Mouse (Mus musculus) CD4-positive, CD25-positive, alpha-beta regulatory T cell, adult 4 months (primary cell): Measurements from ENCODE around the gene Tmem245. TPM values are rescaled to one million over a fixed set of nuclear protein-coding genes. Genes with fewer than 3 reads are reported as not detected.
"Not testable (repeated sequence)": the region's sequence is repeated elsewhere in the genome, so short reads cannot be mapped to it uniquely, and the experiment has no call there.

ENCODE experiments used
- ATAC-seq: one replicate; pipeline ENCODE4 v1.8.0; 2017
- polyA plus RNA-seq, 2 experiments: library from polyadenylated mRNA; unstranded; fragments of 100-300 nt; shearing (Covaris generic); gene quantifications; one replicate each; pipeline ENCODE4 v1.2.1; 2017

Gene Tmem245
- polyA plus RNA-seq, 2 experiments from 2014 or later = 5.7 to 6.7 TPM

DNA sequence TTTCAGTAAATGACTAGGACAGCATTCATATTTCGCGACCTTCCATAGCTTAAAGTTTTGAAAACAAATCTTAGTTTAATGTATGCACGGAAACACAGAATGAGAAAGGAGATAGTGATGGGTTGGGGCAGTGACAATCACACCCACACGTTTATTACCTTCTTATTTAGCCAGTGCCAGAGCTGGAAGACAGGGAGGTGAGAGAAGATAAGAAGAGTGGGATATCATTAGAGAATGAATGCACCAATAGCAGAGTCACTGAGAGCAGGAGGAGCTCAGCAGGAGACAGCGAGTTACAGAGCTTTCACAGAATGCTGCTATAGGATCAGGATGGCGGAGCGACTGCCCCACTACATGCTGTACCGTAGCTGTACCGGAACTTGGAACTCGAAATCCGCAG, 25.0 kb downstream of the Tmem245 start:
- no peak for ATAC-seq

DNA sequence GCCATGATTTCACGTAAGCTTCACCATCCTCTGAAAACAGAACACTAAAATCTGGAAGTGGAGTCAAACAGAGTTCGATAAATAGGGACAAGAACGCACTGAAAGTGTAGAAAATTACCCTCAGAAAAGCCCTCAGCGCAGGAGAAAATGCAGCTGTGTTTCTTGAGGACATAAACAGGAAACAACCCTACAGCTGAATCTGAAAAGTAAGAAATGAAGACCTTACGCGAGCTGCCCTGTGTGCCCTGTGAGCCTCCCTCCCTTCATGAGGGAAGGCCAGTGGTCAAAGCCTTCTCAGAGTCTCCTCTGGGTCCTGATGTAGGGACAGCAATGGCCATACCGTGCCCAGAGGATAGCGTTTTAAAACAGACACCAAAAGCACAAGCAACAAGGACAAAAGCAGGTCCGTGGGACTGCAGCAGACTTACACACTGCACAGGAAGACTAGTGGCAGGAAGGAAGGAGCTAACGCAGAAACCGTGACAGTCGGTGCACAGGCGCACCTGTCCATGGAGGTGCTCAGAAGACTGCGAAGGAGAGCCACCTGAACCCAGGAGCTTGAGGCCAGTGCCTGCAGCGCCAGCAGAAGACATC, 31.4 kb downstream of the Tmem245 start:
- peak; percentile 93 for ATAC-seq

DNA sequence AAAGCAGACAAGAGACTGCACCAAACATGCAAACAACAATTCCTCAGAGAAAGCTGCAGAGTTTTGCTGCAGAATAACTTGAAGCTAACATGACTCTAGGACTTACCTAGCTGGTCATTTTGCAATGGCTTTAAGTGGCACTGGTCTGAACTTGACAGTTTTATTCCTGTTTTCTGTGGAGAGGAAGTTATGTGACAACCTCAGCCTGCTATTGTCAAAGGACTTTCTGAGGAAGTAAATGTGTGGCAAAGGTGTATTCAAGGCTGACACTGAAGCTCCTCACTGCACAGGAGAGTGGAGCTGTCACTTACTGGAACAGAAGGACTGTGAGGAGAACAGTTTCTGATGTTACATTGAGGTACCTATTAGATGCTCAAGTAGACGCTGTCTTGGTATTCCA, 32.5 kb downstream of the Tmem245 start:
- ATAC-seq = no peak

DNA sequence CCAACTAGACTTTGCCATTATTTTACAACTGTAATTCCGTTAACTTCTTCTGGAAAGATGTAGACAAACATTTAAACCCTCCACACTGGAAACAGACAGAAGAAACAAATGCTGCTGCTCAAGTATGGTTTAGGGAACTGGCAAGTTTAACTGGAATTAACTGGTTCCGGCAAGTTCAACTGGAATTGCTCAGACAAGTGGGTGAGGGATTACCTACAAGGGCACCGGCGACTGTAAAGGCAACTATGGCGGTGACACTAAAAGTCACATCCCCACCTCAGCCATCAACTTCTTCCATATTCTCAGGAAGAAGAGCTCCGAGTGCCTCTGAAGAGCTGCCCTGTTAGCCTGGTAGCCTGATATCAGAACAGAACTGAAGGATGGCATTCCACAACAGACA, 32.9 kb downstream of the Tmem245 start:
- no peak for ATAC-seq

DNA sequence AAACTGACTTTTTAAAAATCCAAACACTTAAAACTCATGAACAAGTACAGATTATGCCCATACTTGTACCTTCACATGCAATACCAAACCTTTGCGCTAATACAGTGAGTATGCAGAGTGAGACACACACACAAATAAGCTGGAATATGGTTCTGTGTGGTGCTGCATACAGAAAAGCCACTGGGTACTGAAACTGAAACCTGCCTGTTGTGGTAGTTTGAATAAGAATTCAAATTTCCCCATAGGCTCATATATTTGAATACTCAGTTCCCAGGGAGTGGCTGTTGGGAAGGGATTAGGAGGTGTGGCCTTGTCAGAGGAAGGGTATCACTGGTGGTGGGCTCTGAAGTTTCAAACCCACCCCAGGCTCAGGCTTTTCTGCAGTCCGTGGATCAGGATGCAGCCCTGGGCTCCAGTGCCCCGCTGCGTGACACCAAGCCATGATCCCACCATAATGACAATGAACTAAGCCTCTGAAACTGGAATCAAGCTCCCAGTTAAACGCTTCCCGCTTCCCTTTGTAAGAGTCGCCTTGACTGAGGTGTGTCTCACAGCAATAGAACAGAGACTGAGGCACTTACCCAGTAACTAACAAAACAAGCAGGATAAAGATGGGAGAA, 34.7 kb downstream of the Tmem245 start:
- ATAC-seq = no peak

DNA sequence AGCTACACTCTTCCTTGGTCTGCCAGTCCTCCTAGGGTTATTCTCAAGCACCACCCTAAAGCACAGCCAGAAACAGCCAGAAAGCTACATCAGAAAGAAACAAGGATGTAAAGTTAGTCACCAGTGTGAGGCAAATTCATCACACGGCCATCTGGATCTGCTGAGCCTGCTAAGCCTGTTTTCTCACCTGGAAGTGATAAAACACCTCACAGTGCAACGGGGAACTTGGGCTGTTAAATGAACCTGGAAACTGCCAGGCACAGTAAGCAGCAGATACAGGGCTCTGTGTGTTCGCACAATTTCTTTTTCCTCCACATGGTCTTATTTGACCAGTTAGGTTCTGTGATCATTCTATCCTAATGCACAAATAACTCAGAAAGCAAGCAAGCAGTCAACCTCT, 37.7 kb downstream of the Tmem245 start:
- no peak for ATAC-seq

DNA sequence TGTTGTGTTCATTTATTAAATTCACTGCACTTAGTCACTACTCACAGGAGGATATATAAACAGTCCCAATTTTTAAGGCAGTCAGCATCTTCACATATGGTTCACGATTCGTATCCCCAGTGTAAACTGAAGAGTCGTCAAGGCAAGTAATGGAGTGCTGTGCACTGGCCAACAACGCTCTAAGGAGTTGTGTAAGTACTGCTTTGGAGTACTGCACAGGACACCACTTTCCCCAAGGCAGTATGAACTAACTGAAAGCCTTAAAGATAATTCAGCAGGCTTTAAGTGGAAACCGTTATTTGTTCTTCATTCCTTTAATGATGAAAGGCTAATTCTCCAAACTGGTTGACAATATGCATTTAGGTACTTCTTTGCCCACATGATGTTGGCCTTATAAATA, 39.6 kb downstream of the Tmem245 start:
- ATAC-seq = no peak

DNA sequence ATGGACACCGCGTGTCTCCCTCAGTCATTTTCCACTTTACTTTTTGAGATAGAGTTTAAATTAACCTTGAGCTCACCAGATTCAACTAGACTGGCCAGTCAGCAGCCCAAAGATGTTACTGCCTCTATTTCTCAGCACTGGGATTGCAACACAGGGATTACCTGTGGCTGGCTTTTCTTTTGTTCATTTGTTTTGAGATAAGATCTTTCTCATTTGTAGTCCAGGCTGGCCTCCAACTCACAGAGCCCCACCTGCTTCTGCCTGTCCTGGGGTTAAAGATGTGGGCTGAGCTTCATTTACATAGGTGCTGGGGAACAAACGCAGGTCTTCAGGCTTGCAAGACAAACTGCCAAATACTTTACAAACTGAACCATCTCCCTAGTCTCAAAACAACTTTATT, 40.3 kb downstream of the Tmem245 start:
- no peak for ATAC-seq

DNA sequence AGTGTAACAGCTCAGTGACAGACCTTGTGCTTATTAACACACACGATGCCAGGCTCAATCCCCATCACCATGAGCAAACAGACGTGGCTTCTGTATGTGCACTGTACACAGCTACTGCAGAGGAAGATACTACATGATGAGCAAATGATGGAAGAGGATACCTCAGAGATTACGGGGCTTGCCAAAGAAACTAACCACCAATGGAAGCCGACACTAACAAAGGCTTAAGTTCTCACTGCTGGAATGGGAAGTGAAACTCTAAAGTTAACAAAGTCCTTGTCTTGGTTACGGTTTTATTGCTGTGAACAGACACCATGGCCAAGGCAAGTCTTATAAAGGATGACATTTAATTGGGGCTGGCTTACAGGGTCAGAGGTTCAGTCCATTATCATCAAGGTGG, 41.7 kb downstream of the Tmem245 start:
- ATAC-seq = no peak

DNA sequence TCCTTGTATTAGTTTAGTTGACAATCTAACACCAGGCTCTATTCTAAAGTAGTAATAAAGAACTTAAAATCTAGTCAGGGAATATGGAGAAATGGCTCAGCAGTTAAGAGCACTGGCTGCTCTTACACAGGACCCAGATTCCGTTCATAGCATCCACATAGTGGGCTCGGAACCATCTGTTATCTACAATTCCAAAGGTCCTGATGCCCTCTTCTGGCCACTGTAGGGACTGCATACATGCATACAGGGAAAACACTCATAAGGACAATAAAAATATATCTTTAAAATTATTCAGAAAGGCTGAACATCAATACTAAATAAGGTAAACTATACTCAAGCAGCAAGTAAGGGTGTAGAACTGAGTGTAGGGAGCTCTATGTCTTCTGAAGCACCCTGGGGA, 45.6 kb downstream of the Tmem245 start:
- no peak for ATAC-seq

DNA sequence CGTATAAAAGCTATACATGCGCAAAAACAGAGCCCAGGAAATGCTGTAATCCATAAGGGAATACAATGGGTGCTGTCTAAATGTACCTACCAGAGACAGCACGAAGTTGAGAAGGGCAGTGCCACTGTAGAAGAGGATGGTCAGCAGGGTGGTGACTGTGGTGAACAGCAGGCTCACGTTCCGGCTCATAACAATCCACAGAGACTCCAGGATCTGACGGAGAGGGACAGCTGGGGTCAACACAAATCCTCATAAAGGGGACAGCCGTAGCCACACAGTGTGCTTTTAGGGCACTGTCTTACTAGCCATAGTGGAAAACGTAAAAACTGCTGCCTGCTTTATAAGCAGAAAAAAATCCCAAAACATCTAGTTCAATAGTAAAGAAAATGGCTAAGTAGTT, 48.0 kb downstream of the Tmem245 start:
- ATAC-seq = no peak

DNA sequence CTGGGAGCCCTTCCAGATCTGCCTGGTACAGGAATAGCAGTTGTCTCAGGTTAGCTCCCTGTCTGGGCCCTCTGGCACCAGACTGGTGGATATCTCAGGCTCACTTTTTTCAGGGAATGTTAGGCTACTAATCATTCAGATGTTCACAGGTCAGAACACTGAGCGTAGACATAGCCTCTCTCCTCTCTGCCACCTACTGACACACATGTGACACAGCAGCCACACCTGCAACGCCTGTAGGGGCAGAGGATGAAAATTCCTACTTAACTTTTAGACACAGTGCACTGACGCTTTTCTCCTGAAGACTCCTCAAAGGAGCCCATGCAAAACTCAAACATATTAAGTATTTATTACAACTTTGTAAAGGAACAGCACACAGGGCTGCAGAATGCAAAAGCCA, 49.7 kb downstream of the Tmem245 start:
- ATAC-seq = no peak

DNA sequence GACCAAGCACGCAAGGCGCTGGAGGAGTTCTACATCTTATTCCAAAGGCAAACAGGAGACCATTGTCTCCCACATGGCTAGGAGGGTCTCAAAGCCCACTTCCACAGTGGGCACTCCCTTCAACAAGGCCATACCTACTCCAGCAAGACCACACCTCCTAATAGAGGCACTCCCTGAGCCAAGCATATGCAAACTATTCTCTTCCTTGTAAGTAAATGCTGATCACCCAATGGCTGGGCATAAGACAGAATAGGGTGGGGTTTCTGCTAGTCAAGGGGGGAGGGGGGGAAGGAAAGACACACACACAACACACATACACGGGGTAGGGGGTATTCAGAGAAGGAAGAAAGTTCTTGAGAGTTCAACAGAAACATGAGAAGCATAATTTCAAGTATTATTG, 53.0 kb downstream of the Tmem245 start:
- ATAC-seq = no peak

DNA sequence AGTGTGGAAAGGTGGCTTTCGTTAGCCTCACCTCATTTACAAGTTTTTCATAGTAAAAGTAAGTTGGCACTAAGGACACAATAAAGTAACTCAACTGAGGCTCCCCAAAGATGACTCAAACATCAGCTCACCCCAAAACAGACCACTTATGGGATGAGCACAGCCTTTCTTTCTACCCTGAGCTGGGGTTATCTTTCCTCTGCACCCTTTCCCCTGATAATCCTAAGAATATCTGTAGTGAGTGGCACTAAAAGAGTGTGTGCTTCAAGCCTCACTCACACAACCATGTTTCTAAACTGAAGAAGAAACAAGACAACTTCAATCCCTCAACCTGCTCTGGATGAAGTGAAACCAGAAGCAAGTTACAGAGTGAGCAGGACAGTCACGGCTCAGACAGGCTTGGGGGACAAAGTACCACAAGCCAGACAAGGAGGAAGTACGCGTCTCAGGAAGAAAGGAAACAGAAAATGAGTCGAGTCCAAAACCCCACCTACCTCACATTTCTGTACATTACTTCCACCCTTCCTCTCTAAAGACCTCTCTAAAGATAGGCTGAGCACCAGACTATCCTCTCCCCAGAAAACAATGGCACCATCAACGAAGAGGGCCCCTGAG, 54.6 kb downstream of the Tmem245 start:
- no peak for ATAC-seq

DNA sequence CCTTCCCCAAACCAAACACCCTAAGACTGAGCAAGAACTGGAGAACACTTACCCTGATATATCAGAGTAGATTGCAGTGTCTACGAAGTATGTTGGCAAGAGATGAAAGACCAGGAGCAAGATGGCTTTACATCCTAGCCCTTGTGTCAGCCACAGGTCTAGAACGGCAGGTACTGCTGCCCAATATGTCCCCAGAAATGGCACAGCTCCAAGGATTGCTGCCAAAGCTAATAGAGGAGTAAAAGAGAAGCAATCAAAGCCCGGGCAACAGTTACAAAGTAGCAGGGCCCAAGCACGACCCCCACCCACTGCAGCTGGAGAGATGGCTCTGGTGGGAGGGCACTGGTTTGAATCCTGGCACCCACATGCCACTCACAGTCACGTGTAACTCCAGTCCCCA, 58.8 kb downstream of the Tmem245 start:
- no peak for ATAC-seq

DNA sequence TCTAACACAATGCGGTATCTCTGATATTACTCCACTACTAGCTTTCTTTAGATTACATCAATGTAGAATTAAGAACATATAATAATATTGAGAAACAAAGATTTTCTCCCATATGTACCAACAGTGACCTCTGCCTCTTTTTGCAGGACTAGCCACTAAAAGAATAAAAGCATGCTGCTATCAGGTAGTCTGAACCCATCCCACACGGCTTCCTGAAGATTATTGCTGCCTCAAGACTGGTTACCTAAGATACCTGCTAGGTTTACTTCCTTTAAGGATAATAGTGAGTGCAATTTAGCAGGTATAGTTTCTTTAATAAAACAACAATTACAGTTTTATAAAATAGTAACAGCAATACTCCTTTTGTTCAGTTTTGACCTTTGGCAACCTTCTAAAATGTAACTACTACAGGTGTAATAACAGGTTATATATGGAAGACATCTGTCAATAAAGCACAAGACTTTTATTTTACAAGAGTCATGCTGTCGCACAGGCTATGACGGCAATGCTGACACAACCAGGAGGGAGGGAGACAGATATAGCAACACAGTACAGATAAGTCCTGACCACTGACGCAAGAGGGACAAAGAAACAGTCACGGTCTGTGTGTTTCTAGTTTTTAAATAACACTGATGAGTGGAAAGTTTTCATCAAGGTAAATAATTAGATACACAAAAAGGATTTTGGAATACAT, 60.8 kb downstream of the Tmem245 start:
- ATAC-seq = no peak

DNA sequence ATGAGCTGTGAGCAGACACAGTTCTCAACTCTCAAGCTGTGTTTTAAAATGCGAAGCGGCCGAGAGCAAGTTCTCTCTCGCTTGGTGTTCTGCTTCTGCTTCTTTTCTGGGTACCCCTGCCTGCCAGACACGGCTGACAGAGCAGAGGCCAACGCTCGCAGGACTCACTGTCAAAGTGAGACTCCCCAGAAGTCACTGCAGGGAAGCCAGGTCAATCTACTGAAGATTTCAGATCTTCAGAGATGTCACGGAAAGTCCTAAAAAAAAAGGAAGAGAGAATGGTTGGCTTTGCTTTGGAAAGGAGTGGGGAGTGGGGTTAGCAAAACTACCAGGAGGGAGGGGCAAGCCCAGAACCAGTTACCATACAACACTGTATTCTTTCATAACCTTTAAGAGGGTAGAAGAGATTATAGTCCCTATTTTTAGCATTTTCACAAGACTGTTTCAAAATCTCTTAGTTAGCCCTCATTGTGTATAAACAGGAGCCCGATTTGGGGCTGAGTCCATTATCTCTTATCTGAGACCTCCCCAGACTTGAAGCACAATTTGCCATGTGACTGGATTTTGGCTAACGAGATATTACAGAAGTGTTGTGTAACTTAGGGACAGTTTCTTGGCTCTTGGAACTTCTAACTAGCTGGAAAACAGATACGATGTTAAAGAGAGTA, 67.1 kb downstream of the Tmem245 start:
- ATAC-seq = no peak

DNA sequence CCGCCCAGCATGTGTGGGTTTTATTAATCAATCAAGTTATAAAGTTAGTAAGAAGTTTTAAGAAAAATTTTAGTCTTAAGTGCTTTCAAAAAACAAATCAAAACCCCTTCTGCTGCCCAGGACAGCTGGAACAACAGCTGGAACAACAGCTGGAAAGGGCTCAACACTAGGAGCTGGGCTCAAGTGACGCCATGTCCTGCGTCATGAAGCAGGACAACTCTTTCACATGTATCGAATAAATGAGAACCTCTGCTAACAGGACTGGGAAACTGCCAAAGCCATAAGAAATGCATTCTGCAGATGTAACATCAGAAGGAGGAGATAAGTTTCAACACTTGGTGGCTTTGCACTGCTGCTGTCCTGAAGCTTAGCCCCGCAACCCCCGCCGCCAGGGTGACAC, 68.3 kb downstream of the Tmem245 start:
- no peak for ATAC-seq

DNA sequence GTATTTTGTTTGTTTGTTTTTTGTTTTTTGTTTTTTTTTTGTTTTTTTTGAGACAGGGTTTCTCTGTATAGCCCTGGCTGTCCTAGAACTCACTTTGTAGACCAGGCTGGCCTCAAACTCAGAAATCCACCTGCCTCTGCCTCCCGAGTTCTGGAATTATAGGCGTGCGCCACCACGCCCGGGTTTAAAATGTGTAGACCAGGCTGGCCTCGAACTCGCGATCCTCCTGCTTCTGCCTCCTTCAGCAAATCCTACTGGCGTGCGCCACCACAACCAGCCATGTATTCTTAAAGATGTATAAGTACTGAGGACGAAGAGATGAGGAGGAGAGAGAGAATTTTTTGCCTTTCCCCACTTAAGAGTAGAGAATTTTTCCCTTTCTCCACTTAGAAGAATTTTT, 76.7 kb downstream of the Tmem245 start:
- ATAC-seq = not testable (repeated sequence)

DNA sequence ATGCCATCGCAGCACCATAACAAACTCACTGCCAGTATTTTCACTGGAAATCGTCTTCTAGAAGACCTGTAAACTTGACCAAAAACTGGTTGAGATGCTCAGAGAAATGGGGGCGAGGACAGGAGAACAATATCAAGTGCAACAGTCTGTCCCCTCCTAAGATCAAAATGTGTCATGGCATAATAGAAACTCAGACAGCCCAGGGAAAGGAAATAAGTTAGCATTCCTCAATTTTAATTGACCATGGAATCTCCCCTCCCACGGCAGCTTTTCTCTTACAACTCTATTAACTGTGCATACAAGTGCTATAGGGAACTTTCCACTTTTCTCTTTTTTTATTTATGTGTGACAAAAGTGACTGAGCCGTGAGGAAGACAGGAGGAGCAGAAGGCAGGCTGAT, 79.5 kb downstream of the Tmem245 start:
- no peak for ATAC-seq

DNA sequence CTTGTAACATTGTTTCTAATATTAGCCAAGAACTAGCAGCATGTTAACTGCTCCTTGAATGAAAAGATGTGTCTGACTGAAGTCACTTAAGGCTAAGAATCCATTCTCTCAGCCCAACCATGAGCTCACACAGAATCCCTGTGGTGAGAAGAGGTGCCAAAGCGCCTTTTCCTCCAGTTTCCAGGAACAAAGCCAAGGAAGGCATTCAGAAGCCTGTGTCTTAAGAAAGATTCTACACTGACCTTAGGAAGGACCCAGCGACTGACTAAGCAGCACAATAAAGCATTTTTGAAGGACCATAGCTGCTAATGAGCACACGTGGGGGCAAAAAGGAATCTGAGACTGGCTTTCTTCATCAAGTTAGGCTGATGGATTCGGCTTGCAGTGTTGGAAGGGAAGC, 81.3 kb downstream of the Tmem245 start:
- ATAC-seq = no peak

DNA sequence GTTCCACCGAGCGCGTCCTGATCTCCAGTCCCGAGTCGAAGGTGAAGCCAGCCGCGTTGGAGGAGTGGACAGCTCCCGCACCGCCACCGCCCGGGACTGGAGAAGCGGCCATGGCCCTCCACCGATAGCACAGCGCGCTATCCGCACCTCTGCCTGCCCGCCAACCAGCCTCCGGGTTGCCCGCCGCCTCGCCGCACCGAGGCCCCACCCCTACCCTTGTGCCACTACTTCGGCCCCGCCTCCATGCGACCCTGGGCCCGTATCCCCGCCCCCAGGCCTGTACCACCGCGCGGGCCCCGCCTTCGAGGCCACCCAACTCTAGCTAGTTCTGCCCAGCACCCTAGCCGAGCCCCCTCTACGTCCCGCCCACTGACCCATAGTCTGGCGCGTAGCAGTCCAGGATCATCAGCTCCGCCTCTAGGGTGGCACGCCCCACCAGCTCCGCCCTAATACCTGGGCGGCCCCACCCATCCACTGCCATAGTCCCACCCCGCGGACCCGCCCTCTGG, 82.2 kb downstream of the Tmem245 start, which contains the start of gene Ctnnal1:
TSS of gene Ctnnal1 (minus strand) at position 186 of the 509 bp plus-strand sequence.
- ATAC-seq = peak; percentile 83

DNA sequence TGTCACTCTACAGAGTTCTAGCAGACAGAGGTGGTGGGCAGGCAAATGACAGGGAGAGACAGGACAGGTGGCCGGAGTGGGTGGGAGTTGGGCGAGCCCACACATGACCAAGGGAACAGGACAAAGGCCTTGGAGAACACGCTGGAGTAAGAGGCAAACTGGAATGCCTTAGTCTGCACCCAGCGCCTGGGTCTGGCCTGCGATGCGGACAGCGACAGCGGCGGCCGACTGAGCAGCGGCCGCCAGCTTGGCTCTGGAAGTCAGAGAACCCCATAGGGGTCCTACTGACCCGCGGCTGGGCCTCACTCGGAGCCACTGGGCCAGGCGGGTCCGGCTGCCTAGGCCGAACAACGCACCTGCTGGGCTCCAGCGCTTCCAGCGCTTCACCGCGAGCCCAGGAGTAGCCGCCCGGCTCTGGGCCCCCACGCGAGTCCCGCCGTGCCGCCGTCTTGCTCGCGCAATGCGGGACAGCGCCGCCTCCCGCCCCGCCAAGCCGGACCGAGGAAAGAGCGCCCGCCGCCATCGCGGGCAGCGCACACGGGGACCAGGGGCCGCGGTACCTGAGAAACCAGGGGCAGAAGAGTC, 82.7 kb downstream of the Tmem245 start:
- ATAC-seq = no peak
